Mouse (Mus musculus): ENCODE data around the gene Krt8. TPM values are rescaled to one million over a fixed set of nuclear protein-coding genes. Genes with fewer than 3 reads are reported as not detected.
A peak's percentile ranks its signal among the peaks of the same experiment; 100 is the strongest.
"Not testable (repeated sequence)": the region's sequence is repeated elsewhere in the genome, so short reads cannot be mapped to it uniquely, and the experiment has no call there.

Krt8 gene
- polyA plus RNA-seq, 1 experiment: 0.61 TPM

DNA sequence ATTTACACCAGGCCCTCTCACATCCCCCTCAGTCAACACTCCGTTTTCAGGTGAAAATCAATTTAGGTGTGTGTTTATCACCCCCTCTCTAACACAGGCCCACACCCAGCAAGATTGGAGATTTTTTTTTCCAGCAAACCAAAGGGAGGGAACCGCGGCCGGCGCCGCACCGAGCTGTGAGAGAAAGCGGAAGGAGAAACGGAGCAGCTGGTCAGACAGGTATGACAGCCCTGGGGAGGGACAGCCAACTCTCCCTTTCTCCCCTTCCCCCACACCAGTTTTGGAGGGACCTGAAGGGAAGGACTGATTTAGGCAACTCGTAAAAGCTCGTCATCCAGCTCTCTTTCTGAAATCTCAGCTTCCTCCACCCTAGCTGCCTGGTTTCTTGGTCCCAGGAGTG is 2.0 kb upstream of the Krt8 start:
- no peak overlapping the region for H3K4me3 ChIP-seq (replicated peaks; ENCODE audit: insufficient read depth, low read depth, low read length)
- WGBS: 42% methylated on average over 11 of the region's 11 CpGs
- no peak for TF ChIP-seq POLR2A (IDR thresholded peaks at IDR 0.05; ENCODE audit: borderline replicate concordance, insufficient read depth, low read length)
- no peak for TF ChIP-seq CTCF (IDR thresholded peaks at IDR 0.05; ENCODE audit: borderline replicate concordance, insufficient read depth, low read depth, low read length)
- H3K4me1 ChIP-seq (ENCODE audit: control insufficient read depth, insufficient read depth, low read length): no peaks in the 10 kb centered on the region; the same call in 1 of the 2 replicates
- H3K27me3 ChIP-seq (ENCODE audit: control insufficient read depth, insufficient read depth, low read length): no peaks in the 10 kb centered on the region; the same call in 1 of the 2 replicates
- H3K27ac ChIP-seq (ENCODE audit: insufficient read depth, low read length): no peak overlapping the region
- no peak for DNase-seq

DNA sequence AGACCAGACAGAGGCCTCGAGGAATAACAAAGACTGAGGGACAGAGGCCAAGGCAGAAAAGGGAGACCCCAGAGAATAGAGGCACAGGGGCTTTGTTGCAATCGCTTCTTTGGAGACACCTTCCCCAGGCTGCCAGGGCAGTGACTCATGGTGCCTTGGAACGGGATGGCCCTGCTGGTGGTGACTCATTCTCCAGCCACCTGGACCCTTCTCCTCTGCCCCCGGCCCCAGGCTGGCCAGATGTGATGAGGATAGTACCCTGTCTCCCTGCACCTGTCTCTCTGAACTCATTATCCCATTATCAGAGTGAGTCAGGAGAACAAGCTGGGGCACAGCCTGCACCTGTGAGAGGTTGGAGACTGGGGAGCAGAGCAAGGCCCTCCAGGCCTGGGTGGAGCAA is 1.0 kb upstream of the Krt8 start:
- no peak for DNase-seq
- Histone ChIP-seq H3K4me3 (replicated peaks; ENCODE audit: insufficient read depth, low read depth, low read length) (no peak overlapping the region), H3K27ac (ENCODE audit: insufficient read depth, low read length) (no peak overlapping the region), H3K4me1 (ENCODE audit: control insufficient read depth, insufficient read depth, low read length) (no peaks in the 10 kb centered on the region; the same call in 1 of the 2 replicates), H3K27me3 (ENCODE audit: control insufficient read depth, insufficient read depth, low read length) (no peaks in the 10 kb centered on the region; the same call in 1 of the 2 replicates)
- TF ChIP-seq CTCF (IDR thresholded peaks at IDR 0.05; ENCODE audit: borderline replicate concordance, insufficient read depth, low read depth, low read length): no peak
- no peak for TF ChIP-seq POLR2A (IDR thresholded peaks at IDR 0.05; ENCODE audit: borderline replicate concordance, insufficient read depth, low read length)
- 37% methylated on average over 4 of the region's 4 CpGs for WGBS

DNA sequence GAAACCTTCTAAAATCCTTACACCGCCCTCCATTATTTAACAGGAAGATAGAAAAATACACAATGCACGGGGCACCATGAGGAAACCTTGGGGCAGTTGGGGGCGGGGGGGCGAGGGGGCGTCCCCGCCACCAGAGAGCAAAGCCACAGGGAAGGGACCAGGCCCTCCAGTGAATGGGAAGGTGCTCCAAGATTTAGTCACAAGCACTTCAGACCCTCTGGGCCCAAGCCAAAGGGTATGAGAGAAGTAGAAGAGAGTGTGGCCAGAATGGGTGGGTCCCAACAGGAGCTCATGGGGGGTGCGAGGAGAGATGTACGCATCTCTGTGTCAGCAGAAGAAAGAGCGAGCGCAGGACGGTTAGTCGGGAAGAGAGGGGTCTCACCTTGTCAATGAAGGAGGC is 766 bp downstream of the Krt8 start:
- 25% methylated on average over 12 of the region's 12 CpGs for WGBS
- no peaks in the 10 kb centered on the region; the same call in 1 of the 2 replicates for H3K27me3 ChIP-seq (ENCODE audit: control insufficient read depth, insufficient read depth, low read length)

GRCm38 (mm10) chr15:102002646-102003488 is 1.4 kb downstream of the Krt8 start:
- peak; percentile 10 to 16 for DNase-seq
- TF ChIP-seq CTCF (IDR thresholded peaks at IDR 0.05; ENCODE audit: borderline replicate concordance, insufficient read depth, low read depth, low read length) (no peak), POLR2A (IDR thresholded peaks at IDR 0.05; ENCODE audit: borderline replicate concordance, insufficient read depth, low read length) (no peak)
- no peaks in the 10 kb centered on the region; the same call in 1 of the 2 replicates for H3K27me3 ChIP-seq (ENCODE audit: control insufficient read depth, insufficient read depth, low read length)
- 6% methylated on average over 34 of the region's 34 CpGs for WGBS
- peak overlapping the region; percentile 42 for H3K4me3 ChIP-seq (replicated peaks; ENCODE audit: insufficient read depth, low read depth, low read length)
- H3K4me1 ChIP-seq (ENCODE audit: control insufficient read depth, insufficient read depth, low read length): no peaks in the 10 kb centered on the region; the same call in 1 of the 2 replicates
- H3K27ac ChIP-seq (ENCODE audit: insufficient read depth, low read length): no peak overlapping the region

More for the DNA sequence above, 766 bp downstream of the Krt8 start:
- Histone ChIP-seq H3K4me1 (ENCODE audit: control insufficient read depth, insufficient read depth, low read length) (no peaks in the 10 kb centered on the region; the same call in 1 of the 2 replicates), H3K27ac (ENCODE audit: insufficient read depth, low read length) (no peak overlapping the region), H3K4me3 (replicated peaks; ENCODE audit: insufficient read depth, low read depth, low read length) (no peak overlapping the region)
- TF ChIP-seq POLR2A (IDR thresholded peaks at IDR 0.05; ENCODE audit: borderline replicate concordance, insufficient read depth, low read length) (no peak), CTCF (IDR thresholded peaks at IDR 0.05; ENCODE audit: borderline replicate concordance, insufficient read depth, low read depth, low read length) (no peak)
- DNase-seq: no peak

DNA sequence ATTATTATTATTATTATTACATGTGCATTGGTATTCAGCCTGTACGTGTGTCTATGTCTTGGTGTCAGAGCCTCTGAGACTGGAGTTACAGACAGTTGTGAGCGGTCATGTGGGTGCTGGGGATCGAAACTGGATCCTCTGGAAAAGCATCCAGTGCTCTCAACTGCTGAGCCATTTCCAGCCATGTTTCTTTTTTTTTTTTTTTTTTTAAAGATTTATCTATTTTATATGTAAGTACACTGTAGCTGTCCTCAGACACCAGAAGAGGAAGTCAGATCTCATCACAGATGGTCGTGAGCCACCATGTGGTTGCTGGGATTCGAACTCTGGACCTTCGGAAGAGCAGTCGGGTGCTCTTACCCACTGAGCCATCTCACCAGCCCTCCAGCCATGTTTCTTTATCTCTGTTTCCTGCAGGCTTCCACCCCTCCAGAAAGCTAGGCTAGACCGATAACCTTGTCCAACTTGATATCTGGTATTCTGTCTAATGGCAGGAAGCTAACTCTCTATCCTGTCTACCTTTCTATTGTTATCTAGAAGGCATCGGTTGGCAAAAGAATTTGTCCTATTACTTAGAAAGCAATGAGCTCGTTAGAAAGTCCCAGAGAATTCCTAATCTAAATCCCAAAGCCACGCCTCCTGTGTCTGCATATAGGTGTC is 4.5 kb downstream of the Krt8 start:
- 87% methylated on average over 11 of the region's 11 CpGs for WGBS
- DNase-seq: no peak
- H3K27me3 ChIP-seq (ENCODE audit: control insufficient read depth, insufficient read depth, low read length): no peaks in the 10 kb centered on the region; the same call in 1 of the 2 replicates
- TF ChIP-seq CTCF (IDR thresholded peaks at IDR 0.05; ENCODE audit: borderline replicate concordance, insufficient read depth, low read depth, low read length) (no peak), POLR2A (IDR thresholded peaks at IDR 0.05; ENCODE audit: borderline replicate concordance, insufficient read depth, low read length) (no peak)
- no peak overlapping the region for H3K4me3 ChIP-seq (replicated peaks; ENCODE audit: insufficient read depth, low read depth, low read length)
- H3K4me1 ChIP-seq (ENCODE audit: control insufficient read depth, insufficient read depth, low read length): no peaks in the 10 kb centered on the region; the same call in 1 of the 2 replicates
- H3K27ac ChIP-seq (ENCODE audit: insufficient read depth, low read length): no peak overlapping the region

GRCm38 (mm10) chr15:101999156-101999555 is 5.1 kb downstream of the Krt8 start:
- H3K27ac ChIP-seq (ENCODE audit: insufficient read depth, low read length): no peak overlapping the region
- H3K27me3 ChIP-seq (ENCODE audit: control insufficient read depth, insufficient read depth, low read length): no peaks in the 10 kb centered on the region; the same call in 1 of the 2 replicates
- TF ChIP-seq CTCF (IDR thresholded peaks at IDR 0.05; ENCODE audit: borderline replicate concordance, insufficient read depth, low read depth, low read length) (no peak), POLR2A (IDR thresholded peaks at IDR 0.05; ENCODE audit: borderline replicate concordance, insufficient read depth, low read length) (no peak)
- DNase-seq: no peak
- no peaks in the 10 kb centered on the region; the same call in 1 of the 2 replicates for H3K4me1 ChIP-seq (ENCODE audit: control insufficient read depth, insufficient read depth, low read length)
- no peak overlapping the region for H3K4me3 ChIP-seq (replicated peaks; ENCODE audit: insufficient read depth, low read depth, low read length)
- WGBS: 79% methylated on average over 11 of the region's 11 CpGs

- not testable (repeated sequence) for H3K4me3 ChIP-seq (replicated peaks; ENCODE audit: insufficient read depth, low read depth, low read length); H3K27ac ChIP-seq (ENCODE audit: insufficient read depth, low read length); DNase-seq; H3K4me1 ChIP-seq (ENCODE audit: control insufficient read depth, insufficient read depth, low read length); H3K27me3 ChIP-seq (ENCODE audit: control insufficient read depth, insufficient read depth, low read length)
- WGBS: 72% methylated on average over 11 of the region's 11 CpGs
These were observed 7.7 kb downstream of the Krt8 start for GRCm38 (mm10) chr15:101996450-101997078.
